Mouse (Mus musculus): ENCODE measurements at regions not wholly inside any gene's neighbourhood (a gene's known extent, or its start where the extent isn't known, plus 50 kb on each side); places are given as distances from the start of the nearest gene placed in this dataset.

- no peak for ATAC-seq (ENCODE audit: extremely low read depth, insufficient number of reproducible peaks, low FRiP score, poor library complexity, severe bottlenecking)
Observed at GRCm38 (mm10) chr16:5496051-5496685, 240.4 kb upstream of the Eef2kmt start.

DNA sequence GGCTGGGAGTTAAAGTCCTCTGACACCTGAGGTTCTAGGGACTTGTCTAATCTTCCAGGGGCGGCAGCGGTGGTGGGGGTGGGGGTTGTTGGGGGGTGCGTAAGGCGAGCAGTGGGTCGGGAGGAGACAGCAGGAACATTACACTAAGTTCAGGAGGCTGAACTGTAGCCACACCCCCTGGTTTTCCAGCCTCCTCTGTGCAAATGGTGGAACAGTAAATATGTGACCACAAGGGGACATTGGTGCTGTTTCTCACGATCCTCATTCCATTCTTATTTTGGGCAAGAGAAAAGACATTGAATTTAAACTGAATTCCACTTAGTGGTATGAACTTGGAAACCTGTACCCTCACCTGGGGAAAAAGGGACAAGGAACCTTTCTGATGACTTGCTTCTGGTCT, 237.6 kb upstream of the Eef2kmt start:
- ATAC-seq (ENCODE audit: extremely low read depth, insufficient number of reproducible peaks, low FRiP score, poor library complexity, severe bottlenecking), result no peak

GRCm38 (mm10) chr16:5487259-5487658, 231.5 kb upstream of the Eef2kmt start:
- no peak for ATAC-seq (ENCODE audit: extremely low read depth, insufficient number of reproducible peaks, low FRiP score, poor library complexity, severe bottlenecking)

DNA sequence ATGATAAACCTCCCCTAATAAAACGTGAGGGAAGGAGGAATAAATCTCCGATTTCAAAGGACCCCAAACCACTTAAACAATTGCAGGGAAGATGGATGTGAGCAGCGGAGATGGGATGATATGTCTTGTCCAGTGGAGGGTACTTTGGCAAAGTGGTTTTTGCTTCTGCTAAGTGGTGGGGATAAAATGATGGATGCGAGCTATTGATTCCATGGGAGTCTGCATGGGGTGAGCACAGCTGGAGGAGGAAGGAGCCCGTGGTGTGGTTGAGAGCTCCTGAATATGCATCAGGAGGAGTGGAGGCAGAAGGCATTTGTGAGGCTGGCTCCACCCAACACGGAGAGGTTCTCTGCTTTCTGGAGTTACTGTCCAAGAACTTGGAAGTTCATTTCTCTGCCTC, 227.6 kb upstream of the Eef2kmt start:
- ATAC-seq (ENCODE audit: extremely low read depth, insufficient number of reproducible peaks, low FRiP score, poor library complexity, severe bottlenecking), result no peak

GRCm38 (mm10) chr16:5480148-5480547, 224.4 kb upstream of the Eef2kmt start:
- no peak for ATAC-seq (ENCODE audit: extremely low read depth, insufficient number of reproducible peaks, low FRiP score, poor library complexity, severe bottlenecking)

DNA sequence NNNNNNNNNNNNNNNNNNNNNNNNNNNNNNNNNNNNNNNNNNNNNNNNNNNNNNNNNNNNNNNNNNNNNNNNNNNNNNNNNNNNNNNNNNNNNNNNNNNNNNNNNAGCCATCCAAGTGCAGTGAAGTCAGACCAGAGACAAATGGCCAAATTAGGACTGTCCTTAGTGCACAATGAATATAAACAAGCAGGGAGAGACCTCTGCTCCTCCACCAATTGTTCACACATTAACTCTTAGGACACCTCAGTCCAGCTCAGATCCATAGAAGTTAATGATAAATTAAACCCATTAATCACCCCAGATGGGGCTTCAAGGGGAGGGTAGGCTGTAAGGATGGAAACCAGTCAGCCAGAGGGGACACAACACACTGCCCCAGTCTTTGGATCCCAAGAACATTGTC, 223.2 kb upstream of the Eef2kmt start:
- ATAC-seq (ENCODE audit: extremely low read depth, insufficient number of reproducible peaks, low FRiP score, poor library complexity, severe bottlenecking), result no peak

DNA sequence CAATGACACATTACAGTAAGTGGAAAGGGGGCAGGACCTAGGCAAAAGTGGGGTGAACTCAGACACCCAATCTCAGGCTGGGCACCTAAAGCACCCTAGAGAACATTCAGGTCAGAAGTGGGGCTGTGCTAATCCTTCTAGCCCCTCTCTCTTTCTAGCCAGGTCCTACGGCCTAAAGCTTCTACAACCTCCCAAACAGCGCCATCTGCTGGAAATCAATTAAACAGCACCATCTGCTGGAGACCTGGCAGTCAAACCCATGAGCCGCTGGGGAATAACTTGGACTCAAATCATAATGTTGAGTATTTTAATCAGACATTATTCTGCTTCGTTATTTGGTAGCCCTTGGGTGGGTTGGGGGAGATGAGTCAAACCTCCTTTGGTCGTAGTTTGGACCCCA, 215.5 kb upstream of the Eef2kmt start:
- no peak for ATAC-seq (ENCODE audit: extremely low read depth, insufficient number of reproducible peaks, low FRiP score, poor library complexity, severe bottlenecking)

DNA sequence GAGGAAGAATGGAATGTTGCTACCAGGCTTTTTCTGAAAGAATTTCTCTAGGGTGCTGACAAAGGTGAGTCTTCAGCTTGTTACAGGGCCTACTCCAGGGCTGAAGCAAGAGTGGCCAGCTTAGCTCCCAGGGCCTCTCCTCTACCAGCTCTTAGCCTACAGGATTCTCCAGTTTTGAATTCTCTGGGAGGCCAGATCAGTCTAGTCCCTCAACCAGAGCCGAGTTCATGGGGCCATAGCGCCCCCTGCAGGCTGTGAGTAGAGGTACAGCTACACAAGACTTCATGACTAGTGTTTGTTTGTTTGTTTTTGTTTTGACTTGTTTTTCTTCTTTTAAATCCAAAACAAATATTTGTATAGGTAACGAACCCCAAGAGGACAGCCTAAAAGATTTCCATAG, 211.8 kb upstream of the Eef2kmt start:
- peak; percentile 32; the same call in 1 of the 2 replicates for ATAC-seq (ENCODE audit: extremely low read depth, insufficient number of reproducible peaks, low FRiP score, poor library complexity, severe bottlenecking)

- ATAC-seq (ENCODE audit: extremely low read depth, insufficient number of reproducible peaks, low FRiP score, poor library complexity, severe bottlenecking), result no peak
Observed at GRCm38 (mm10) chr16:5466760-5467159, 211.0 kb upstream of the Eef2kmt start.

- ATAC-seq (ENCODE audit: extremely low read depth, insufficient number of reproducible peaks, low FRiP score, poor library complexity, severe bottlenecking), result no peak
Observed at GRCm38 (mm10) chr16:5455352-5455965, 199.7 kb upstream of the Eef2kmt start.

- ATAC-seq (ENCODE audit: extremely low read depth, insufficient number of reproducible peaks, low FRiP score, poor library complexity, severe bottlenecking), result no peak
Observed at GRCm38 (mm10) chr16:5454243-5454642, 198.5 kb upstream of the Eef2kmt start.

DNA sequence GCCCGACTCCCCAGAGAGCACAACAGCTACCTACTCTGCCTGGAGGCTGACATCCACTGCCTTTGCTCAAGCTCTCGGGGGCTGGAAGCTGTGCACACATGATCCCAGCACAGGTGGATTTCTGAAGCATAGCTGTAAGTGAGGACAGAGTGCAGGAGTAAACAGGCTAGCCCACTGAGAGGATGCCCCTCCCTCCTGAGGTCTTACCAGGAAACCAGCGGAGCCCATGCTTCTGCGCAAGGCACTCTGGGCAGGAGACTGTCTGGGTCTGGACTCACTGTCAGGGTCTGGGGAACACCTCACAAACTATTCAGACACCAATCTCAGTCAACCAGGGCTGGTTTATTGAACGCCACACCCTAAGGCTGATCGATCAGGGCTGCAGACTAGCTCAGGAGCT, 197.2 kb upstream of the Eef2kmt start:
- ATAC-seq (ENCODE audit: extremely low read depth, insufficient number of reproducible peaks, low FRiP score, poor library complexity, severe bottlenecking), result peak; percentile 35

DNA sequence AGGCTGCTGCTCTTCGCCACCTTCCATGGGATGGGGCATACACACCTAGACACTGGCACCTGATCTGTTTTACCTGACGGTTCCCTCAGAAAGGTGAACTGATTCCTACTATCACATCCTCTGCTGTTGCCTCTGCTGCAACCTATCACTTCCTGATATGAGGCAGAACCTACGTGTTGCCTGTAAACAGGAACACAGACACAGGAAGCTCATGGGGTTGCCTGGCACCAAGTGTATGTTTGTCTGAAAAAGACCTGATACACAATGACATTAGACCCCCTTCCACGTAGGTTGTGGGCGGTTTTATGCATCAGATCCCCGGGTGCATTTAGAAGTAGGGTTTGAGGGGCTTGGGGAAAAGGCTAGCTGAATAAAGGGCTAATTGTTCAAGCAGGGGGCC, 190.0 kb upstream of the Eef2kmt start:
- ATAC-seq (ENCODE audit: extremely low read depth, insufficient number of reproducible peaks, low FRiP score, poor library complexity, severe bottlenecking), result peak; percentile 71

DNA sequence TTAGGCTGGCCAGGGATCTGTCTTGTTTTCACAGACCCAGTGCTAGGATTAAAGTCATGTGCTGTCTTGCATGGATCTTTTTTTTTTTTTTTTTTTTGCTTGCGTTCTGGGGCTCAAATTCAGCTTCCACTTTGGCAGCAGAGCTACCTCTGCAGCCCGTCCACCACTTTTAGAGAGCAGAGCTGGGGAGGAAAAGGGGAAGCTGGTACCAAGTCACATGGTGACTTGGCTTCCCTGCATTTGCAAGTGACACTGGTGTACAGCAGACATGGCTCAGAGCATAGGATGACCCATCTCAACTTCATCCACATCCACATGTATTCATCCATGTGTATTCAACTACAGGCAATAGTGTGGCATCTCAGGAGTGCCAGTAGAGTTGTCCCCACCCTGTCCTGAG, 189.0 kb upstream of the Eef2kmt start:
- peak; percentile 69 for ATAC-seq (ENCODE audit: extremely low read depth, insufficient number of reproducible peaks, low FRiP score, poor library complexity, severe bottlenecking)

DNA sequence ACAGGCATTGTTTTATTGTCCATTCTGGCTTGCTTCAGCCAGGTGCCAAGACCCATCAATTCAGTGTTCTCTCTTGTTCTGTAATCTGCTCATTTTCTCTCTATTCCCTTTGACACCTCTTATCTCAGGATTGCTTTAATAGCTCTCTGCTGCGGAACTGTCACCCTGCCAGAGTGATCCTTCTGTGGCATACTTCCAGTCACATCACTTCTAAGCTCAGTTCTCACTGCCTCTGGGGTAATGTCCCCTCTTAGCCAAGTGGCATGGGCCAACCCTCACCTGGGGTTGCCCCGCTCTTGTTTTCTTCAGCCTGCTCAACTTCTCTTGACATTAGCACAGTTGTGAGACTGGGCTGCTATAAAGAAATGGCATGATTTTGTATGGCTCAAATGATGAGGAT, 183.9 kb upstream of the Eef2kmt start:
- no peak for ATAC-seq (ENCODE audit: extremely low read depth, insufficient number of reproducible peaks, low FRiP score, poor library complexity, severe bottlenecking)

GRCm38 (mm10) chr16:5438405-5438804, 182.6 kb upstream of the Eef2kmt start:
- no peak for ATAC-seq (ENCODE audit: extremely low read depth, insufficient number of reproducible peaks, low FRiP score, poor library complexity, severe bottlenecking)

- ATAC-seq (ENCODE audit: extremely low read depth, insufficient number of reproducible peaks, low FRiP score, poor library complexity, severe bottlenecking), result peak; percentile 47; the same call in 1 of the 2 replicates
Observed at GRCm38 (mm10) chr16:5431689-5432088, 175.9 kb upstream of the Eef2kmt start.

- no peak for ATAC-seq (ENCODE audit: extremely low read depth, insufficient number of reproducible peaks, low FRiP score, poor library complexity, severe bottlenecking)
Observed at GRCm38 (mm10) chr16:5431111-5431510, 175.3 kb upstream of the Eef2kmt start.

DNA sequence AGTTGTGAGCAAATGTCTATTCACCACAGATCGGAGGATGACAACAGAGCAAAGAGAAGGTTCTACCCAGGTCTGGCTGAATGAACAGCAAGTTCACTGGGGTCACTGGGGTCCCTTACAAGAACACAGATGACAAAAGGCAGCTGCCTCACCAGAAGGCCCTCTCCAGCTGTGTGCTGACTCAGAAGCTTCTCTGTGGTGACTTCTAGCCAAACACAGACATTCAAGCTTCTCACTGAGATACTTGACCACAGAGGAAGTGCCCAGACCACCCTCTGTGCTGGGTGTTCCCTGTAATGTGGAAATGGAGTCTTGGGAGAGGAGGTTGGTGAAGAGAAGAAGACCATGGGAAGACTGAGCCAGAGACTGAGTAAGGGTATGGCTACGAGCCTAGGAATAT, 173.7 kb upstream of the Eef2kmt start:
- no peak for ATAC-seq (ENCODE audit: extremely low read depth, insufficient number of reproducible peaks, low FRiP score, poor library complexity, severe bottlenecking)

GRCm38 (mm10) chr16:5425908-5426307, 170.1 kb upstream of the Eef2kmt start:
- no peak for ATAC-seq (ENCODE audit: extremely low read depth, insufficient number of reproducible peaks, low FRiP score, poor library complexity, severe bottlenecking)

DNA sequence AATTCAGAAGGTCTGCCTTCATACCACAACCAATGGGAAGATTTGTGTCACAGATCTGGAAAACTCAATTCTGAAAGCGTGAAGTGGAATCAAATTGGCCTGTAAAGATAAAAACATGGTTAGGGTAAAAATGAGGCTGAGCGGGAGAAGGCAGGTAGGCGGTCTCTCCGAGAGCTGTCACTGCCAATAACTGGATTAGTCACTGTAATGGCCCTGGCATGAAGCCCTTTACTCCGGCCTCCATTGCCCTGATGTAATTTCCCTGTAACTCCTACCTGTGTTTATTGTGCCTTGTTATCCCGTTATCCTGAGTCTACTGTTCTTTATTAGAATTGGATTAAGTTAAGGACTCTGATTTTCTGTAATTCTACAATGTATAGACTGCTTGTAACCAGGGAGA, 166.3 kb upstream of the Eef2kmt start:
- ATAC-seq (ENCODE audit: extremely low read depth, insufficient number of reproducible peaks, low FRiP score, poor library complexity, severe bottlenecking), result no peak
